In genomic region chr1:161735465-161736046, GRCm38 (mm10) we compare ENCODE assay signal across 8 mouse cellular contexts. TPM values are rescaled to one million over a fixed set of nuclear protein-coding genes. Genes with fewer than 3 reads are reported as not detected.
DNase-seq lines count a peak whose midpoint lies in the region; ATAC-seq and TF ChIP-seq lines count a peak whose summit lies in the region.

No protein-coding gene starts in this region.

- H3K4me1 ChIP-seq in kidney, embryonic 15.5 days, result peaks cover 12% of the 10 kb centered on the region; the same call in 1 of the 2 replicates
- H3K4me1 ChIP-seq in MEL (ENCODE audit: control insufficient read depth in 1 of 2, insufficient read depth in 2 of 2, low read length in 2 of 2), result peaks cover 2 to 12% of the 10 kb centered on the region in 2 experiments; a peak in 3 of 4 replicates

- no peak for TF ChIP-seq EP300 in MEL (IDR thresholded peaks at IDR 0.05; ENCODE audit: low read depth in 1 of 2, low read length in 2 of 2)

- WGBS in kidney, embryonic 15.5 days, result 54% methylated on average over 11 of the region's 11 CpGs

- TF ChIP-seq RAD21 in MEL (IDR thresholded peaks at IDR 0.05; ENCODE audit: low read depth, low read length), result peak; percentile 67

- H3K4me3 ChIP-seq in kidney, embryonic 15.5 days (replicated peaks), result no peak overlapping the region
- H3K4me3 ChIP-seq in MEL (ENCODE audit: control insufficient read depth in 1 of 2, insufficient read depth in 1 of 2, low read depth in 2 of 2, low read length in 2 of 2), result peak overlapping the region in 1 of 2 experiments; percentile 29; a peak in 2 of 4 replicates

- no peak overlapping the region for H3K9ac ChIP-seq in kidney, embryonic 15.5 days
- no peak overlapping the region for H3K9ac ChIP-seq in MEL (ENCODE audit: control insufficient read depth, low read depth, low read length, poor library complexity, severe bottlenecking)

- DNase-seq in kidney, postnatal 4 days, result peak; percentile 52 to 56
- DNase-seq in MEL (ENCODE audit: low read depth, low spot score), result peak; percentile 58
- DNase-seq in retina, embryonic 14.5 days (ENCODE audit: low spot score), result peak; percentile 73
- no peak for DNase-seq in cerebellum, adult 9-11 months
- DNase-seq in left cerebral cortex, adult 9 months (ENCODE audit: low spot score in 2 of 2), result no peak
- no peak for DNase-seq in gastrocnemius, postnatal 10 days

- no peaks in the 10 kb centered on the region for H3K79me2 ChIP-seq in MEL (ENCODE audit: control insufficient read depth, insufficient read depth, low read length, poor library complexity)

- peaks cover 6% of the 10 kb centered on the region; the same call in 1 of the 2 replicates for H3K27me3 ChIP-seq in kidney, embryonic 15.5 days
- no peaks in the 10 kb centered on the region; a peak in 1 of 4 replicates for H3K27me3 ChIP-seq in MEL (ENCODE audit: control insufficient read depth in 1 of 2, insufficient read depth in 2 of 2, low read length in 2 of 2)

- no peak overlapping the region for H3K4me2 ChIP-seq in kidney, embryonic 15.5 days

- no peak overlapping the region for H3K27ac ChIP-seq in kidney, embryonic 15.5 days
- no peak overlapping the region for H3K27ac ChIP-seq in MEL (ENCODE audit: control insufficient read depth, low read depth, low read length)

- H3K9me3 ChIP-seq in kidney, embryonic 15.5 days (replicated peaks), result no peaks in the 10 kb centered on the region
- no peaks in the 10 kb centered on the region for H3K9me3 ChIP-seq in MEL (replicated peaks; ENCODE audit: insufficient read depth, low read length)

- H3K36me3 ChIP-seq in kidney, embryonic 15.5 days, result no peaks in the 10 kb centered on the region
- H3K36me3 ChIP-seq in MEL (ENCODE audit: control insufficient read depth in 1 of 2, insufficient read depth in 2 of 2, low read length in 2 of 2), result peaks cover 0 to 8% of the 10 kb centered on the region in 2 experiments; a peak in 2 of 4 replicates

- TF ChIP-seq CTCF in MEL (IDR thresholded peaks at IDR 0.05 in 2 of 3, conservative IDR thresholded peaks at IDR 0.05 in 1 of 3; ENCODE audit: control insufficient read depth in 1 of 3, insufficient read depth in 1 of 3, low read depth in 2 of 3, low read length in 3 of 3, poor library complexity in 1 of 3, severe bottlenecking in 1 of 3), result peak; percentile 28 to 65 (median 51); a peak in 5 of 6 replicates

- no peak; the same call in 1 of the 2 replicates for ATAC-seq in kidney, embryonic 15.5 days (replicated peaks; ENCODE audit: low FRiP score)
- peak; percentile 36 to 42; a peak in 1 of 4 replicates for ATAC-seq in hematopoietic stem cell, adult 5-6 weeks (replicated peaks in 1 of 2; ENCODE audit: insufficient read depth in 1 of 2, low FRiP score in 2 of 2, low TSS enrichment in 1 of 2, low read depth in 1 of 2, poor library complexity in 2 of 2, severe bottlenecking in 2 of 2)

- TF ChIP-seq POLR2A in MEL (IDR thresholded peaks at IDR 0.05; ENCODE audit: control insufficient read depth in 1 of 2, insufficient read depth in 1 of 2, low read depth in 1 of 2, low read length in 2 of 2, poor library complexity in 1 of 2), result no peak

TF ChIP-seq in MEL, 35 proteins besides CTCF, POLR2A, EP300 and RAD21:
- no peak for TF ChIP-seq UBTF (IDR thresholded peaks at IDR 0.05; ENCODE audit: borderline replicate concordance, insufficient read depth, low read depth, low read length)
- TF ChIP-seq ETS1 (IDR thresholded peaks at IDR 0.05; ENCODE audit: low read depth, low read length), result no peak
- no peak for TF ChIP-seq ELF1 (IDR thresholded peaks at IDR 0.05; ENCODE audit: low read depth, low read length)
- TF ChIP-seq CHD1 (IDR thresholded peaks at IDR 0.05; ENCODE audit: low read depth, low read length), result no peak
- TF ChIP-seq ZC3H11A (IDR thresholded peaks at IDR 0.05; ENCODE audit: low read depth, low read length), result peak; percentile 21; the same call in 1 of the 2 replicates
- no peak for TF ChIP-seq MAZ (IDR thresholded peaks at IDR 0.05; ENCODE audit: low read depth, low read length)
- peak; percentile 38 for TF ChIP-seq SMC3 (IDR thresholded peaks at IDR 0.05; ENCODE audit: low read depth, low read length)
TF ChIP-seq in MEL: peak in this region for 2.

RNA-seq across cellular contexts. Expression of gene Fasl, which starts 52.7 kb away (rescaled TPM):
- not detected in 2 replicates for polyA plus RNA-seq in kidney, embryonic 15.5 days (2015; fragmentation: Nextera tagmentation; extraction: Ambion mirVana)
- total RNA-seq in MEL (2012; rRNA removed), result not detected in 2 replicates
- polyA plus RNA-seq in MEL (2012; ENCODE audit: insufficient read depth in 1 of 2, insufficient read length in 2 of 2, low read depth in 1 of 2, low replicate concordance in 2 of 2, missing spikeins in 1 of 2), result not detected
- total RNA-seq in hematopoietic stem cell, adult 5-6 weeks (2017), result 0.50 and 0.69 TPM in 2 replicates
- total RNA-seq in gastrocnemius, postnatal 10 days (2021), result not detected

Comparison
In these comparisons a context has a peak if more than half of its experiments do, and no peak if none do; other contexts are left out.
1. DNase-seq: peak in kidney, postnatal 4 days (2 of 2), MEL (single experiment) and retina, embryonic 14.5 days (single experiment); none in cerebellum, adult 9-11 months (single experiment), left cerebral cortex, adult 9 months (0 of 2) and gastrocnemius, postnatal 10 days (single experiment).